Mouse (Mus musculus) kidney, adult 2 months (tissue): Measurements from ENCODE around the gene Fars2. TPM values are rescaled to one million over a fixed set of nuclear protein-coding genes. Genes with fewer than 3 reads are reported as not detected.

Source experiments
- DNase-seq: peaks from one replicate; pipeline ENCODE4 v3.0.0; 2021
- H3K27ac ChIP-seq: fragments of 200-500 bp; 2 replicates; pipeline ENCODE4 v1.5.1; 2012; ENCODE audit warnings: low read depth, low read length, control low read depth, inconsistent platforms; ENCODE audit not compliant: insufficient read depth
- H3K27me3 ChIP-seq: fragments of 200-500 bp; replicated peaks from 2 replicates; pipeline ENCODE4 v1.6.1; 2012; ENCODE audit warnings: mild to moderate bottlenecking, moderate library complexity, low read length, inconsistent platforms; ENCODE audit not compliant: control insufficient read depth, insufficient read depth
- H3K36me3 ChIP-seq: fragments of 200-500 bp; 2 replicates; pipeline ENCODE4 v1.6.1; 2012; ENCODE audit warnings: mild to moderate bottlenecking, moderate library complexity, low read length, inconsistent platforms; ENCODE audit not compliant: control insufficient read depth, insufficient read depth
- H3K4me1 ChIP-seq: fragments of 200-500 bp; 2 replicates; pipeline ENCODE4 v1.6.1; 2011; ENCODE audit warnings: low read length; ENCODE audit not compliant: control insufficient read depth, insufficient read depth
- H3K4me3 ChIP-seq: fragments of 200-500 bp; 2 replicates; pipeline ENCODE4 v1.5.1; 2011; ENCODE audit warnings: mild to moderate bottlenecking, low read depth, low read length, control low read depth; ENCODE audit not compliant: insufficient read depth
- CTCF ChIP-seq: fragments of 200-500 bp; conservative IDR thresholded peaks from 2 replicates; pipeline ENCODE4 v1.5.1; 2011; ENCODE audit warnings: low read depth, mild to moderate bottlenecking, control low read depth, low read length, moderate library complexity, mixed read lengths; ENCODE audit not compliant: insufficient read depth, insufficient read length
- POLR2A ChIP-seq: fragments of 200-500 bp; IDR thresholded peaks from one replicate; pipeline ENCODE4 v1.6.1; 2011; ENCODE audit warnings: low read depth, low read length, control low read depth
- WGBS: fragments of 180-500 bp; shearing (Covaris S2); methylation state at CpG from one replicate; pipeline ENCODE4 v1.1.7; 2018; 5-methylcytosine and 5-hydroxymethylcytosine counted together
- polyA plus RNA-seq: library from polyadenylated mRNA; depleted of rRNA; stranded (reverse); fragments of >200 nt; gene quantifications from 2 replicates; pipeline ENCODE4 v1.2.3, GENCODE M21; 2012

The Fars2 gene
- polyA plus RNA-seq, 1 experiment, result 99.1 TPM

DNA sequence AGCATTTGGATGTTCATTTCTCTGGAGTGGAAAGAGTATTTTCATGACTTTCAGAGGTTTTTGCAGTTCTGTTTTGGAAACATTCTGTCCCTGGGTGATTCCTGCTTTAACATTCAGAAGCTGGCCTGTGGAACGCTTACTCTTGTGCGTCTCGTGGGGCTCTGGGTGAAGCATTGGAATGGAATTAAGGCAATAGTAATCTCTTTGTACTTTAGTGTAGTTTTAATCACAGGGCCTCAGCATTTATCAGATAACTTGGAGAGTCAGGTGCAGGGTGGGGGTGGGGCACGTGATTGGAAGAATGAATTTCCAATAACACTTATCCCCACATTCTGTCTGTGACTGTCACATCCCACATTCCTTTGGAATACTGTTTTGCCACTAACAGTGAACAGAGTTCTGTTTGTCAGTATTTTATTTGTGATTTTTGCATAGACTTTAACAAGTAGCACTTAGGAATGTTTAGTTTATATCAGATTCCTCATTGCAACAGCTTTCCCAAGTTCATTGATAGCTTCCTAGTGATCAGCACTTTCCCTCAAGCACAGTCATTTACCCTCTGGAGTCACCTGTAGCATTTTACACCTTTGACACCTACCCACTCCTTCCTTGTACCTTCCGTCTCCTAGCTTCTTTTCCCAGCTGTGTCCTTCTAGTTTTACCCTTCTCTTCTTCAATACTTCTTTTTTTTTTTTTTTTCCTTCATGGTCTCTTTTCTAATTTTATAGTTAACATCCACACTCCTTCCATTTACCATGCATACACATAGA lies 23.2 kb downstream of the Fars2 start:
- Histone ChIP-seq H3K4me1 (peaks cover 3% of the 10 kb centered on the region; the same call in 1 of the 2 replicates), H3K27ac (no peak overlapping the region), H3K4me3 (no peak overlapping the region), H3K36me3 (no peaks in the 10 kb centered on the region), H3K27me3 (no peaks in the 10 kb centered on the region)
- no peak for TF ChIP-seq POLR2A
- TF ChIP-seq CTCF, result no peak
- WGBS, result 78% methylated on average over 5 of the region's 5 CpGs
- no peak for DNase-seq

DNA sequence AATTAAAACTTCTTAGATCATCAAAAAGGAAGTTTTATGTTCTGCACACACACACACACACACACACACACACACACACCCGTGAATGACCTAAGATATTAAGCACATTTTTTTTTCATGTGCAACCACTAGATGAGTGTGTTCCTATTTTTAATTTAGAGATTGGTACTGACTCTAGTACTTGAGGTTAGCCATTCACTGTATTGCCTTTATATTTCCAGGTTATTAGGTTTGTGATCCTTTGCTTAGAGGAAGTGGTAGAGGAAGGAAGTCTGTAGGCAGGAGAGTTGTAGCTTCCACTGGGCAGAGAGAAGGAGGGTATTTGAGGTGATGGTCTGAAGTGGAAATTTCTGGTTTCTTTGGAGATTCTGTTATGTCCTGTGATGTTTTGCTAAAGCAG lies 28.4 kb downstream of the Fars2 start:
- DNase-seq, result no peak
- TF ChIP-seq POLR2A, result no peak
- no peak for TF ChIP-seq CTCF
- 66% methylated on average over 1 of the region's 1 CpGs for WGBS
- Histone ChIP-seq H3K36me3 (no peaks in the 10 kb centered on the region), H3K4me1 (peaks cover 3% of the 10 kb centered on the region), H3K27ac (no peak overlapping the region), H3K4me3 (no peak overlapping the region), H3K27me3 (no peaks in the 10 kb centered on the region)

DNA sequence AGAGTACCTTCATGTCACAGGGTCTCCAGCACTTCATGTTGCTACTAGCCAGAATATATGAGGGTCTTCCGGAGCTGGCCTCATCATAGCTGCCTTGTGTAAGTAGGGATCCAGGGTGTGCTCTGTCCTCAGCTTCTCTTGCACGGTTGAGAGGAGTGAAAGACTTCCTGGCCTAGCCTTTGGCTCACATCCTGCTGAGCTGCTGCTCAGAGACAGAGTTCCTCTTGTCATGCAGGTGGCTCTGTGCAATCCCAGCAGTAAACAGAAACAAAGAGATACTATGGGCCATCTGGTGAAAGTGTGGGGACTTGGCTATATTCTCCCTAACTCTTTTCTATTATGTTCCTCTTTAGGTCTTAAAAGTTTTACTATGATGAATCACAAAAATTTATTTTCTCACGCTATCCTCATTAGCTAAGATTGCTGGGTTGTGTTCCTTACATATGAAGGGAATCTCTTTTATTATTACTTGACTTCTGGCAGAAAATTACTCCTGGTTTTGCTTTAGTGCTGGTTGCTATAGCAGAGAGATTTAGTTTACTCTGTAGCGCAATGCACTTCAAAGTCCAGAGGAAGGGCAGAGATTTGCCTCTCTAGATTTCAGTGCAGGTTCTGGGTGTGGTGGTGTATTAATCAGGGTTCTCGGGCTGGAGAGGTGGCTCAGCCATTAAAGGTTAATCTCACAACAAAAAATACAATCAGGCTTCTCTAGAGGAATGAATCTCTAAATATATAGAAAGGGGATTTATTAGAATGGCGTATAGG lies 32.1 kb downstream of the Fars2 start:
- Histone ChIP-seq H3K36me3 (no peaks in the 10 kb centered on the region), H3K27me3 (no peaks in the 10 kb centered on the region), H3K4me3 (no peak overlapping the region), H3K27ac (no peak overlapping the region), H3K4me1 (peaks cover 6% of the 10 kb centered on the region)
- peak; percentile 8 for DNase-seq
- 57% methylated on average over 6 of the region's 6 CpGs for WGBS
- no peak for TF ChIP-seq CTCF
- no peak for TF ChIP-seq POLR2A

DNA sequence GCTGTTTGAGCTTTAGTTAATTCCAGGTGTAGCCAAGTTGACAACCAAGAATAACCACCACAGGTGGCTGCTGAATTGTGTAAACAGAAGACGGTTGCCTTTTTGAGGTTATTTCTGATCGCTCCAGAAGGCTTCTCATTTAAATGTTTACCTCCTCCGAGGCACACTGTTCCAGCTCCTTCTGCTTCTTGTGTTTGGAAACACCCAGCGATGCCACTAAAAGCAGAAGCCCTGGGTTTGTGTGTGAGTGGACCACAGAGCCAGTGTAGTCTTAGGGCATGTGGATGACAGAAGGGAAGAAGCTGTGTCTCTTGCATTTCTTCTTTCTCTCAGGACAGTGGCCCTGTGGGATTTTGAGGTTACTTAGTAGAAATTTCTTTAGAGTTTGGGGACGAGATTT lies 33.1 kb downstream of the Fars2 start:
- H3K27me3 ChIP-seq, result no peaks in the 10 kb centered on the region
- WGBS, result 74% methylated on average over 5 of the region's 5 CpGs
- peaks cover 4% of the 10 kb centered on the region; the same call in 1 of the 2 replicates for H3K4me1 ChIP-seq
- no peaks in the 10 kb centered on the region for H3K36me3 ChIP-seq
- TF ChIP-seq CTCF, result no peak
- no peak for TF ChIP-seq POLR2A
- H3K4me3 ChIP-seq, result no peak overlapping the region
- no peak overlapping the region for H3K27ac ChIP-seq
- no peak for DNase-seq

DNA sequence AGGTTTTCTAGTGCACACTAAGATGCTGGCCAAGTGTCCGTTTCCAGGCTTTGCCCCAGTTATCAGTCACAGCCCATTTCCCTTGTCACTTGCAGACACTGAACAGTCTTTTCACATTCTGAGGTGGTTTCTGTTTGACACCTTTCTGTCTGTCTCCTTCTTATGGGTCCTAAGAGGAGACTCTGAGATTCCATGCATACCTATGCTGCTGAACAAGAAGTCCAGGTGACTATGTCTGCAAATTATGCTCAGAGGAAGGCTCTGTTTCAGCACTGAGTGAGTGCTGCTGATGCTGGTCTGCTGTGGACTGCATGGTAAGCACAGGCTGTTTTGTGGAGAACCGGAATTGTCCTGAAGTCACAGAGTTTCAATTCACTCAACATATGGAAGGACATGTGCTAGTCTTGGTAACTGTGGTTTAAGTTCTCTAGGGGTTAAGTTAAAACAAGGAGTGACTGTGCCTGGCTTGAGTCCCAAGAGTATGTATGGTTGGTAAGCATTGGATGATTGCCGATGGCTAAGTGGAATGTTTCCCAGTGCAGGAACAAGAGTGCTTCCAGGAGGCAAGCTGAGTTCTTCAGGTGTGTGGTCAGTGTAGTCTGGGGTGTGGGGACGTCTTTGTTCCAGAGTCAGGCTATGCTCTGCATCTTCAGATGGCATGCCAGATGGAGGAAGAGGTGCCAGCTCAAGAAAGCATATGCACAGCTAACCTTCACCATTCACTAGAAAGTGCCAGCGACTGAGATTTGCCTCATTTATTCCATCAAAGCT lies 35.7 kb downstream of the Fars2 start:
- TF ChIP-seq POLR2A (no peak), CTCF (no peak)
- H3K4me3 ChIP-seq, result no peak overlapping the region
- no peak for DNase-seq
- 67% methylated on average over 5 of the region's 5 CpGs for WGBS
- no peaks in the 10 kb centered on the region for H3K36me3 ChIP-seq
- no peaks in the 10 kb centered on the region for H3K27me3 ChIP-seq
- peaks cover 4% of the 10 kb centered on the region; the same call in 1 of the 2 replicates for H3K4me1 ChIP-seq
- H3K27ac ChIP-seq, result no peak overlapping the region

DNA sequence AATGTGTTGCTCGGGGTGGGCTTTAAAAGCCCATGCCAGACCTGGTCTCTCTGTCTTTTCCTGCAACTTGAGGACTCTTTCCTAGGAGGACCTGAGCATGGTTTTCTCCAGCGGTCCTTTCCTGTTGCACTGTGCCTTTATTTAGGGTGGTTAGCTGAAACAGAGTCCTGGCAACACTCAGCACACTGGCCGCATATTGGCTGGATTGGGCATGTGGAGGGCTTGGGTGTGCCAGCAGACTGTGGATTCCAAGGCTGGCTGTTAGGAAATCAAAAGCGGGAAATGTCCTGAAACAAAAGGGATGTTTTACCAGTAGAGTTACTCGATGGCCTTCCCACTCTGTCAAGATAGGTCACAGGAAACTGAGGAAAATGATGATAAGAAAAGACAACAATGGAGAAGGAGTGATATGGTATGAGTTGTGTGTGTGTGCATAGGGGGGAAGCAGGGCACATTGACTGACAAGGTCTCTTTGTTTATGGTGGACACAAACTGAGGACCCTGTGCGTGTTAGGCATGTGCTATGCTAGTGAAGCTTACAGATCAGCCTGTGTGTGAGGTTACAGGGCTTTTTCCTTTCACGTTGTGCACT lies 39.2 kb downstream of the Fars2 start:
- no peak for DNase-seq
- no peak for TF ChIP-seq CTCF
- no peak for TF ChIP-seq POLR2A
- Histone ChIP-seq H3K27ac (no peak overlapping the region), H3K36me3 (no peaks in the 10 kb centered on the region), H3K4me3 (no peak overlapping the region), H3K27me3 (no peaks in the 10 kb centered on the region), H3K4me1 (peaks cover 4% of the 10 kb centered on the region; the same call in 1 of the 2 replicates)
- 85% methylated on average over 7 of the region's 7 CpGs for WGBS
